Mouse (Mus musculus) retina, embryonic 14.5 days (tissue): Measurements from ENCODE around the gene Meis1.

Experiments
- DNase-seq: peaks from one replicate; pipeline ENCODE4 v3.0.0-alpha.2; 2015; ENCODE audit warnings: low spot score

Meis1 gene

GRCm38 (mm10) chr11:18990244-18990677 is 28.5 kb downstream of the Meis1 start:
- peak; percentile 56 for DNase-seq

GRCm38 (mm10) chr11:18989669-18990243 is 29.0 kb downstream of the Meis1 start:
- DNase-seq, result no peak

GRCm38 (mm10) chr11:18988637-18989263 is 30.0 kb downstream of the Meis1 start:
- no peak for DNase-seq

GRCm38 (mm10) chr11:18983813-18984212 is 35.0 kb downstream of the Meis1 start:
- DNase-seq, result no peak

- DNase-seq, result no peak
Observed at GRCm38 (mm10) chr11:18983294-18983693, 35.5 kb downstream of the Meis1 start.

- DNase-seq, result peak; percentile 76
Observed at GRCm38 (mm10) chr11:18982331-18982730, 36.5 kb downstream of the Meis1 start.

GRCm38 (mm10) chr11:18981367-18981766 is 37.4 kb downstream of the Meis1 start:
- DNase-seq, result no peak

- no peak for DNase-seq
Observed at GRCm38 (mm10) chr11:18980615-18981014, 38.2 kb downstream of the Meis1 start.

GRCm38 (mm10) chr11:18975087-18975486 is 43.7 kb downstream of the Meis1 start:
- DNase-seq, result no peak

GRCm38 (mm10) chr11:18973808-18974207 is 45.0 kb downstream of the Meis1 start:
- no peak for DNase-seq

GRCm38 (mm10) chr11:18972968-18973367 is 45.8 kb downstream of the Meis1 start:
- DNase-seq, result no peak

- DNase-seq, result no peak
Observed at GRCm38 (mm10) chr11:18971551-18971950, 47.2 kb downstream of the Meis1 start.

- DNase-seq, result no peak
Observed at GRCm38 (mm10) chr11:18969920-18970336, 48.9 kb downstream of the Meis1 start.

- no peak for DNase-seq
Observed at GRCm38 (mm10) chr11:18964418-18964817, 54.4 kb downstream of the Meis1 start.

GRCm38 (mm10) chr11:18963202-18964136 is 55.3 kb downstream of the Meis1 start:
- no peak for DNase-seq

- no peak for DNase-seq
Observed at GRCm38 (mm10) chr11:18959465-18959864, 59.3 kb downstream of the Meis1 start.

- peak; percentile 41 for DNase-seq
Observed at GRCm38 (mm10) chr11:18957805-18958770, 60.7 kb downstream of the Meis1 start.

GRCm38 (mm10) chr11:18957097-18957804 is 61.5 kb downstream of the Meis1 start:
- DNase-seq, result no peak

GRCm38 (mm10) chr11:18955969-18956368 is 62.8 kb downstream of the Meis1 start:
- no peak for DNase-seq

- no peak for DNase-seq
Observed at GRCm38 (mm10) chr11:18954852-18955251, 63.9 kb downstream of the Meis1 start.

GRCm38 (mm10) chr11:18953892-18954291 is 64.9 kb downstream of the Meis1 start:
- DNase-seq, result no peak
